Mouse (Mus musculus): ENCODE data around the gene Rasgef1b.

DNA sequence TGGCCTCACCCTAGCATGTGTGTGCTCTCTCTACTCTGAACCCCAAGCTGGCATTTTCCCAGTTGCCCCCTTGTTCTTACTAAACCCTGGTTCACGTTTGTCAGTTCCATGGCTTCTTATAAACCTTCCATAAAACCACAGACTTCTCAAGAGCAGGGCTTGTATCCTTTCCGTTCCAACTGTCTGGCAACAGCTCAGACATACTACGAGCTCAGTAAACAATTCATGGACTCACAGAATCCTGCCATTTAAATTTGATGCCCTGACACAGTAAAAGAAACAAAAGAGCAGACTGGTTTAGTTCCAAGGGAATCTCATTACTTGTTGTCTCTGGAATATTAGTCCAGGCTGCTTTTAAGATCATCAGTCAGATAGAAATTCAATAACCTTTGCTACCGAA lies 277.9 kb downstream of the Rasgef1b start:
- no peak for TF ChIP-seq CTCF (IDR thresholded peaks at IDR 0.05; ENCODE audit: insufficient read depth, low read length)
- TF ChIP-seq POLR2A (IDR thresholded peaks at IDR 0.05; ENCODE audit: borderline replicate concordance, extremely low read depth, low read depth, low read length), result no peak
